Mouse (Mus musculus) frontal cortex, postnatal 25 days (tissue): ENCODE data around the gene Thsd7b.

Source experiments
- DNase-seq, 2 experiments: peaks; one replicate each; pipeline ENCODE4 v3.0.0; 2022; ENCODE audit warnings: low spot score in 2 of 2

Thsd7b gene

DNA sequence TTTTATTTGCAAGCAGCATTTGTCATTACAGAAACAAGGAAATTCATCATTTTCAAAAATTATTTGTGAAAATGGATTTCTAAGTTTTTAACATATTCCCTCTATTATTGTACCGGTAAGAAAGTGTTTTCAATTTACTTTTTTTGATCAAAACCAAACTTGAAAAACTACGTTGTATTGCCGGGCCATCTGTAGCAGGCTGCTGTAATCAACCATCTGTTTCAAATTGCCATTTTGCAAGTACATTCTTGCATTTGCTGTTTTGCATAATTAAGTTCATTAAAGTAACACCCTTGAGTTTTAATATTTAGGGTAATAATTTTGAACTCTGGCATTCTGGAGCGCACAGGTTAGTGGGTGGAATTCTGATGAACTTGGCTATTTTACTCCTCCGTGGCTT is 246.6 kb downstream of the Thsd7b start:
- no peak for DNase-seq

DNA sequence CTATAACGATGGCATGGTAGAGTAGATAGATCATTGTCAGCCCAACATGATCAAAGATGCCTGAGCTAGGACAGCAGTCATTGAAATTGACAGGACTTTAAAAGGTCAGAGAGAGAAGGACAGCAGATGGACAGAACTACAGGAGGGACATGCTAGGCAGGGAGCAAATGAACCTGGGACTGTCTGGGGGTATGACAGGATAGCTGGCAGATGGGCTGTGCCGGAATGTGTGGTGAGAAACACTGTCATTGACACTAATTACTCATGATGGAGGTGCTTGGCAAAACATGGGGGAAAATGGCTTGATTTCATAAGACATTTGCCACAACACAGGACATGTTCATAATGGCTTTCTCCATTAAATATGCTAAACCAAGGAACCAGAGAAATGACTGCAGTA is 253.9 kb downstream of the Thsd7b start:
- no peak for DNase-seq

DNA sequence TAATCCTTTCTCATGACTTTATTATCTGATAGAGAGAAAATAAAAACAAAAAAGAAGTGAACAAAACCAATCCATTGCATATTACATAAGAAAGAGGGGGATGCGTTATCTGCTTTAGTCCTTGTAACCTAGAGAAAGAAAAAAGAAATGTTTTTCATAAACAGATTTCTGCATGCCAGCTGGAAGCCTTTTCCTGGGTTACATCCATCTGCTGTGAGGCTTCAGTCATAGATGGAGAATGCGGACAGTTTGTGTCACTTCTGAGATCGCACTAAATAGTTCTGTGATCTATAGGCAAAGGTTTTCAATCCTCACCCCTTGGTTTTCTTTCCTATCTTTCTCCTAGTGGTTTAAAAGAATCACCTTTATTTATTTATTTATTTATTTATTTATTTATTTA is 259.1 kb downstream of the Thsd7b start:
- DNase-seq, result no peak

DNA sequence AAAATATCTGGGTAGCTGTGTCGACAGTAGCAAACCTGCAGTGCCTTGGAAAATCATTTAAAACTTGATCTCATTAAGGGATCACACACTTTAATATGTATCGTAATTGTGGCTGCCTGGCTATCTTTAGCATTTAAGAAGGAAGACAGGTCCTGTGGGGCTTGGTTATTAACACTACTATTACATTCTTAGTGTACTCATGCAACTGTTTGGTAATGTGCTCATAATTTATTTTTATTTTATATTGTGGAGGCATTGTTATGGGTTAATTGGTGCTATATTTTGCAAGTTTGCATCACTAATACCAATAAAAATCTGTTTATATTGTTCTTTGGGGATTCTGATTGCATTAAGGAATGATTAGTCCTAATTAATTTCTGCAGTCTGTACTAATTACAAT is 265.4 kb downstream of the Thsd7b start:
- no peak for DNase-seq

DNA sequence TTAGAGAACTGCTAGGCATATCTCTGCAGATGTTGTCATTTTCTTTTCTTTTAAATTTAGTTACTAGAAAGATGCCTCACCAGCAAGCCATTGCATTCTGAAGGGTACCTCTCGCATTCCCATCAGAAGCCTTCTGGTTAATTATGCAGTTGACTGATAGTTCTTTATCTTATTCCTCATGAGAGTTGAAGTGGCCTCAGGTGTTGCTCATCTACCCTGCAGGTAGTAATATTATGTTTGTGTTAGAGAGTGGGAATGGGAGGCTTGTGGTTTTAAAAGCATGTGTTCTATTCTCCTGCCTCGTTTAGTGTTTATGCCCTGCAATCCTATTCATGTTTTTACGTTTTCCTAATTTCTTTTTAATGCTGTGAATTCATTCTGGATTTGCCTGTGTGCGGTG is 265.9 kb downstream of the Thsd7b start:
- no peak for DNase-seq

DNA sequence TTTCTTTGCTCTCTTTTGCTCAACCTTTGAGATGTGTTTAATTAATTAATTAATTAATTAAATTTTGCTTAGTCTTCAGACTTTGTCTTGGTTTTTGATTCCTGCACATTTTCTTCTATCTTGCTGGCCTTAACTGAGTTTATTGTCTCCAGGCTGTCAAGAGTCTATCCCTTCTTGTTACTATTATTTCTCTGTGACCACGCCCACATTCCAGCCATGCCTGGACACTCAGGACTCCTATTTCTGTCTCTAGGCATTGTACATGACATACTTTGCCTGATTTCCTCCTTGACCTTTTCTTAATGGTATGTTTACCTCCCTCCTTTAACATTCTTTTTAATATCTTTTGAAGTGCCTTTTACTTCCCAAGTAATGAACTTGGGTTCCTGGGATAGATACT is 267.6 kb downstream of the Thsd7b start:
- DNase-seq, result no peak

DNA sequence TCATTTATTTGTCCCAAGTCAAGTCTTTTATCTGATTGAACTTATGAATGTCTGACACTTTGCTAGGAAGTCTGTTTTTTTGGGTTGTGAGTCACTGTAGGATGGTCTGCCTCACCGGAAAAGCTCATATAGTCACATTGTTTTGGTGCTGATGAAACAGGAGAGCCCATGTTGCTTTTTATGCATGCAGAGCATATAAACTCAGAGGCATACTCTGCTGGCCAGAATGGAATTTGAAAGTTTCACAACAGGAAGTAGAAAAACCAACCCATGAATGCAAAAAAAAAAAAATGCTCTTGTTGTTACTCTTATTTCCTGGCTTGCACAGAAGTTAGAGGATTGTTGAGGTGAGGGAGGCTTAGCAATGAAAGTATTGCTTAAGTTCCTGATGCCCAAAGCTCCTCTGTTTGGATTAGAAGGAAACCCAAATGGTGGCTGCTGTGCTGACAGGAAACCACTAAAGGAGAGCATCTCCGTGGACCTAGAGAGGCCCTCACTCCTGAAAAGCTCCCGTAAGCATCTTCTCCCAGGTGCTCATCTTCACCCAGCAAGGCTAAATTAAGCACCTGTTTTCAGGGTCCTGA is 269.6 kb downstream of the Thsd7b start:
- DNase-seq, result no peak

DNA sequence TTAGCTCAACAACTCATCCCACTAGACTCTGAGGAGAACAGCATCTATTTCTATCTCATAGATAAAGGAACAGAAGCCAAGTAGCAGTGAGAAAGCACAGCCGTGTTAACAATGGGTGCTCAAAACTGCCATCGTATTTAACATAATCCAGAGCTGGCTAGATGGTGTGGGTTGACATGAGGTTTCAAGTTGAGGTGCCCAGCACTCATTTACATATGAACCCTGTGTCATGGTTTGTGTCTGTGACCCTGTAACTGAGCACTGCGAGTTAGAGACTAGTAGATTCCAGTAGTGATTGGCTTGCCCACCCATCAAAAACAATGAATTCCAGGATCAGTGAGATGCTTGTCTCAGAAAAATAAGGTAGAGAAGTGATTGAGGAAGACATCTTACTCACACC is 270.1 kb downstream of the Thsd7b start:
- no peak for DNase-seq

DNA sequence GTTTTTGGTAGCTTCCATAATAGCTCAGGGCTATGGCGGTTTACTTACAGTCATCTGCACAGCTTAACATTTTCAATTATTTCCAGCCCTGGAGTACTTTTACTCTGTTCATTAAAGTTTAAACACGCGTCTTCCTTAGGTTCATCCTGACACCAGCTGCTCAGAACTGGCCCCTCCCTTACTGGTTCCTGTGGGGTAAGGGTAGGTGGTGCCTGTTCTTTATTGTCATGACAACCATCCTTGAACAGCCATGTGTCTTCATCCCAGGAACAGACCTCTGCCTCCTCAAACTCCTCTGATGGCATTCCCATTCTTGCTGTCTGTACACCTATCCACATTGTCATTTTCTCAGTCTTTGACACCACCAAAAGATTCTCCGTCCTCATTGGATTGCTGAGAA is 285.0 kb downstream of the Thsd7b start:
- DNase-seq, result no peak

DNA sequence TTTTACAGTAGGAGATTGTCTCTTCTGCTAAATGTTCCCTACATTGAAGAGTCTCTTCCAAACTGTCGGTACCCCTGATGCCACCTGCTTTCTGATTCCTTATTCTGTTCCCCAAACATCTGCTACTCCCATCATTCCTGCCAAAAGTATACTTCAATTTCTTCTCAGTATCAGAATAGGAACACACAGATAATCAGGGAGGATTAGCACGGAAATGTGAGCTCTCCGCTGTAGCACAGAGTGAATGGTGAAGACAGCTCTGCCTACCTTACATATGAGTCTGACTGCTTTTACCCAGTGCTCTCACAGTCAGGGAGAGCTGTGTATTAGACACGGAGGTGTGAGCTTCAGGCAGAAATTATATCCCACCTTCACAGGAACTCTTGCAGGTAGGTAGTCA is 286.0 kb downstream of the Thsd7b start:
- DNase-seq, result no peak

DNA sequence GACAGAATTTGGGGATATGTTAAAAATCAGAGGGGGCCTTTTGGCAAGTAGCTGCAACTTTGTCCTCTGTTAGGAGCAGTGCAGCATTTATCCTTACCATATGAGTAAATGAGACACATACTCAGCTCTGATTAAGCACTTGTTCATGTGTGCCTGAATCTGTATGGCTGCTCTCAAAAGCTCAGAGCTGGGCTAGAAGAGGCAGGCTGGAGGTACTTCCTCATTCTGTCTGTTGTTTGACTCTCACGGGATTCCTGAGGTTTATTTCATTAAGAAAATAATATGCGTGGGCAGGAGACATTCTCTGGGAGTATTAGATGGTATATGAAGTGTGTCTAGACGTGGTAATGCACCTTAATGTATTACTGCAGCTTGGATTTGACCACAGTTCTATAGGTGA is 286.7 kb downstream of the Thsd7b start:
- no peak for DNase-seq

DNA sequence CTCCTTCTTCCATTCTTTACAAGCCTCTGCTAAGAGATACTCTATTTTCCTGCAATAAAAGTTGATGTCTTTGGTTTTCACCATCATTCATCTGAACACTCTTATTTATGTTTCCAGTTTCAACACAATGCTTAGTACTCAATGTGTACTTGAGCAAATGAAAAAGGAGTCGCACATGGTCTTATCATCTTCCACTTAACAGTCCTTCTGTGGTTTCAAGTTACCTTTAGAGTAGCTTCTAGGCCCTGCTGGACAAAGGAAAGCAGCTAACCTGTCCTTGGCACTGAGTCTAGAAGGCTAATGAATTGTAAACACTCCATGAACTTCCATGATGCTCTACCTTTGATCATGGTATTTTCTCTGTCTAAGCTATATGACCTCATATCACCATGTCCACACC is 289.6 kb downstream of the Thsd7b start:
- DNase-seq, result no peak

DNA sequence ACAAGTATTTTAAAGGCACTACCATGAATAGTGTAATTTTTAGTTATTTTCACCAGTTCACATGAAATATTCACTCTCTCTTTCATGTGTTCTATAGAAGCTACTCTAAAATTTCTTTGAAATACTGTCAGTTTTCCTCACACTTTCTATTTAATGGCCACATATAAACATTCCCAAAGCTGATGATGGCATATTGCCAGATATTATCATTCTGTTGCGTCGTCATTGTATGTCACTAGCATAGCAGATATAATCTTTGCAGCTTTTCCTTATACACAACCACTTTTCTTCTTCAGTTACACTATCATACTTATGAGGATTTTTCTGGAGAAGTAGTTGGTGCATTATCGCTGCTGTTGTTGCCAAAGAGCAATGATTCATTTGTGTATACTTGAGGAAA is 297.4 kb downstream of the Thsd7b start:
- DNase-seq, result no peak

DNA sequence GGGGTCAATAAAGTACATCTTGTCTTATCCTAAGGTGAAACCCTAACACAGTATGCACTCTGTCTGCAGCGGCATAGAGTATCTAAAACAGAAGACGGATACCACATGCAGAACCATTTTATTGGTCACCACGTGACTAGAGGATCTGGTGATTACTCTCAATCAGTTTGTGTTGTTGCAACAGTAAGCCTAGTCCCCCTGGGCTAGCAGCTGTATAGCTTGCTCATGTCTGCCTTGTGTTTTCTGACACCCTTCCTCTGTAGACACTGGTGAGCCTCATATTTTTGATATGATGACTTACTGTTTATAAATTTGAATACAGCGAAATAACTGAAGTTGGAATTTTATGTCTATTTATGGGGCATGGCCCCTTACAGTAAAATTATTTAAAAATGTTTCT is 306.9 kb downstream of the Thsd7b start:
- no peak for DNase-seq

DNA sequence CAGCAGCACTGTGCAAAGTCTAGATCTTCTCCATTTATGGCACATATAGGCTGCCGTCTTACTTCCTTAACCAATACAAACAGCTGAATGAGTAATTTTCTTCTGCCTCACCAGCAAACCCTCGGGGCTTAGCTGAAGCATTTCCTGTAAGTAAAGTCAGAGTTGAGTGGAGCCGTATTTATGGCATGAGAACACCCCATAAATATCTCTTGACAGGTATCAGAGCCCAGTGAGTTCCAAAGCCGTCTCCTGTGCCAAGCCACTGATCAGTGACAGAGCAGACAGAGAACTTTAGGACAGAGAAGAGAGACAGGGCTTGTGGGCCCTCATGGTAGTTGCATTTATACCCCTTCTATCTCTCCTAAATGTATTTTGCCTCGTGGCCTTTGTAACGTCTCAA is 313.5 kb downstream of the Thsd7b start:
- no peak for DNase-seq

DNA sequence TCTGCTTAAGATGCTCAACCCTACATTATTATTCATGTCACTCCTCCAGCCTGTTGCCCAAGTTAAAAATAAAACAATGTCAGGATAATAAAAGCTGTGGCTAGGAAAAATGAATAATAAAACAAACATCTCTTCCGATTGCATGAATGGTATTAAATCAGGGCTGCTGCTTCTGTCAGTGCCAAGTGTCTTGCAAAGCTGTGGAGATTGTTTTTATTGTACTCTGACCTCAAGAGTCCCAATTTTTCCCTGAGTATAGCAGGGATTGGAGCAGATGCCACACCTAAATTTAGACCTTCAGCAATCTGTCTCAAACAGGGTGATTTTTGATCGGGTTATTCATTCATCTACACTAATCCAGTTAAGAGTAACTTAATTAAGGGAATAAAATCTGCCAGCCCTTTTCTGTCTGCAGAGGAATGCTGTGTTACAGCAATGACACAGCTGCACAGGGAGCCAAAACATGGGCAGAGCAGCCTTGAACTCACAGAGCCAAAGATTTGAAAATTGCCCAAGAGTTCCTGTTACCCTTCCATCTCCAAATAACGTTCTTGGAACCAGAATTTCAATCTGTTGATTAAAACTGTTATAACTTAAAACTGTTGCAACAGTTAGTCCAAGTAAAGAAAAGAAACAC is 316.4 kb downstream of the Thsd7b start:
- DNase-seq, result no peak

DNA sequence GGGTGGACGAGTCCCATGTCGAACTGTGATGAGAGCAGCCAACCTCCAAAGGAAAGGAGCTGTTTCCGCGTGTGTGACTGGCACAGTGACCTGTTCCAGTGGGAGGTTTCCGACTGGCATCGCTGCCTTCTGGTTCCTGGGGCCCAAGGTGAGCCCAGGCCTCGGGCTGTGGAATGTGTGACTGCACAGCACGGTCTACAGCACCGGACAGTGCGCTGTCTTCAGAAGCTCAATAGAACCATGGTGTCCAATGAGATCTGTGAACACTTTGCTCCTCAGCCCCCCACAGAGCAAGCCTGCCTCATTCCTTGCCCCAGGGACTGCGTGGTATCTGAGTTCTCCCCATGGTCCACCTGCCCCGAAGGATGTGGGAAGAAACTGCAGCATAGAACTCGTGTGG is 322.3 kb downstream of the Thsd7b start:
- DNase-seq, result no peak

DNA sequence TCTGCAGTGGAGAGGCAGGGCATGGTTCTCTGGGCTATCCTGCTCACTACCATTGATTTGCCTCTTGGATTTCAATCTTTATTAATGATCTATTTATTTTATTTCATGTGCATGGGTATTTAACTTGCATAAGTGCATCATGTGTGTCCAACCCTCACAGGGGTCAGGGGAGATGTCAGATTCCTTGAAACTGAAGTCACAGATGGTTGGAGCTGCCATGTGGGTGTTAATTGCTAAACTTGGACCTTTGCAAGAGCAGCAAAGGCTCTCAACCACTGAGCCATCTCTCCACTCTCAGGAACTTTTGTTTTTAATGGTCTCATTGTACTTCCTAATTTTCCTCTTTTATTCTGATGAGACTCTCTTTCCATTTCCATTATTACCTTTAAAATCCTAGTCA is 327.8 kb downstream of the Thsd7b start:
- DNase-seq, result no peak

DNA sequence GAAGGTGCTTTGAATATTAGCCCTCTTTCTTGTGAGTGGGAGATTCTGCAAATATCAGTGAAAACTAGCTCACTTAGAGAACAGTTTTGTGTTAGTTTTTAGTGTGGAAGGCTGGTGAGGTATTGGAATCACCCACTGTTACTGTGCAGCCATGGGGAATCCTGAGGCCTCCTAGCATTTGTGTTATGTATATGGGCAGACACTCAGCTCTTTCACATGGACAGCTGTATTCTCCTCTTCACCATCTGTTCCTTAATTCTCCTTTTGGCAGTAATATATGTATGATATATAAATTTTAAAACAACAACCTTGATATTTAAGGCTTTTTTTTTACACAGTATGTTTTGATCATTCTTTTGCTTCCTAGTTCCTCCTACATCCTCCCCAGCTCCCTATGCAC is 329.2 kb downstream of the Thsd7b start:
- no peak for DNase-seq

DNA sequence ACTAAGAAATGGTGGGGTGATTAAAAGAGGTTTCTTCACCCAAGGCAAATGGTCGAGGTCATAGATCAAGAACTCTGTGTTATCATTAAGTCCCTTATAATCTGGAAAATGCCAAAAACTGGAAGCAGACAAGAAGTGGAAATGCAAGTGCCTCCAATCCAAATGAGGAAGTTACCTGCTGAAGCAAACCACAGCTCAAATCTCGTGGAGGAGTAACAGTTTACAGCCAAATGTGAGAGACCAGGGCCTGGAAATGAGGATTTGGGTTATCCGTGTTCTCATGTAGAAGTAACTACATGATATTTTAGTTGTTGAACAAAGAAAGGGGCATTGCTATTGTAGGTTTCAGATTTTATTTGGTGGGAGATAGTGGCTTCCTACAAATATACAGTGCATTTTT is 335.3 kb downstream of the Thsd7b start:
- DNase-seq, result no peak

DNA sequence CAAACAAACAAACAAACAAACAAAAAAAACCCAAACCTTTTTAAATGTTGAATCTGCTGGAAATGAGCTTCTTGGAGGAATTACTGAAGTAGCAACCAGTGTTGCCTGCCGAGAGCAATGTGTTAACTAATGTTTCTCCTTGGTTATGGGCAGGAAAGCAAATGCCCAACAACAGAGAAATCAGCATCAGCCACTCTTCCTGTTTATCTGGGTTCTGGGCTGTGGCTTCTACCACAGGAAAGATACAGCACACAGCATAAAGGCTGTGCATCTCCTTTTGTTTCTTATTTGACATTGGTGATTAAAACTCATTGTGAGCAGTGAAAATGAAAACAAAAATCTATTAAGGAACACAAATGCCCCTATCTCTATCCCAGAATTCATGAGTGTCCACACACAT is 343.0 kb downstream of the Thsd7b start:
- no peak for DNase-seq

DNA sequence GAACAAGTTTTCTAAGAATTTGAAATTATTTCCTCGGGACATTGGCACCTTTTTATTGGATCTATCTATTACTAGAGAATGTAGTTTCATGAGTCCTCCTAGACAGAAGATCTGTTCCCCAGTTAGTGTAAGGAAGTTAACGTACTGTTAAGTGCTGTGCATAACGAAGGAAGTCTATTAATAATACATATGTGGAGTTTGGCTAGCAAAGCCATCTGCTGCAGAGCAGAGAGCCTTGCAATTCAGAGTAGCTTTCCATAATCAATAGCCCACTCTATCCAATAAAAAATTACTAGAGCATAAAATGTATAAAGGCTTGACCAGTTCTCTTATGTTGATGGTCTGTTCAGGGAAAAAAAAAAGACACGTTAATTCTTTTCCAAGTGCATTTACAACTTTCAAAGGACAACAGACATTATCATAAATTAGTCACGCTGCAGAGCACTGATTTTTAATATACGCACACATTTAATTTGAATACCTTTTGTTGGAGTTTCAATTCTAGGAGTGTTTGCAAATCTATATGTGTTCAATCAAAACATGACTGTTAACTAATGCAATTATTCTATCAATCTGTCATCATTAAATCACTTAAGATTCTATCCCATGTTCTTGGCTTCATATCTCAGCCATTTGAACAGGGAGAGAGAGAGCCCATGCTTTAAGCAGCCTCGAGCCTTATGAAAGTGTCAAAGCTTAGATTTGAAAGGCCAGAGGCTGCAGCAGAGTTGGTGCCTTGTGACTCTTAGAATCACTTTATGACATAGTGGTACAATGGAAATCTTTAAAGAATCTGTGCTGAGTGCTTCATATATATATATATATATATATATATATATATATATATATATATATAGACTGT is 346.6 kb downstream of the Thsd7b start:
- no peak for DNase-seq

DNA sequence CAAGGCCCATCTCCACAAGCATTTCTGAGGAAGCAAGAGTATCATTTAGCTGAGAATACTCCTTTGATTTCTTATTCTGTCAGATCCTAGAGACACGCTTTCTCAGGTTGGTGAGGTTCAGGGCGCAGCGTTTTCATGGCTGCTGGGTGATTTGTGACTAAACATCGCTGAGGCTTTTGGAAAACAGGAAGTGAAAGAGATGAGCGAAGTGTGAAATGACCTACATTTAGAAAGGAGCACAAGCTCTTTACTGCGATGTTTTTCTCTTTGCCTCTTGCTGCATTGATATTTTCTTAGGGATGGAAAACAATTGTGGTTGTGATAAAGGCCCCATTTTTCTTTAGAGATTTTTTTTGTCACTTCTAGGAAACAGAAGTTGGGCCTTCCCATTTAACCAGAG is 351.4 kb downstream of the Thsd7b start:
- no peak for DNase-seq
